Mouse (Mus musculus) intestine, postnatal 0 days (tissue): ENCODE data around the gene Magi1. TPM values are rescaled to one million over a fixed set of nuclear protein-coding genes. Genes with fewer than 3 reads are reported as not detected.
A peak's percentile ranks its signal among the peaks of the same experiment; 100 is the strongest.

ENCODE experiments used
- ATAC-seq: fragments of 200-750 bp; cut with Nextera tagmentation; 2 replicates; pipeline ENCODE4 v1.8.0; 2017; ENCODE audit warnings: mild to moderate bottlenecking, moderate TSS enrichment, moderate library complexity
- H3K27ac ChIP-seq: fragments of 300-500 bp; sonication (generic); 2 replicates; pipeline ENCODE4 v1.5.1; 2014; ENCODE audit warnings: mild to moderate bottlenecking, low read depth, low read length, moderate library complexity
- H3K27me3 ChIP-seq: fragments of 300-500 bp; sonication (generic); replicated peaks from 2 replicates; pipeline ENCODE4 v1.6.1; 2014; ENCODE audit warnings: low read length, mixed read lengths; ENCODE audit not compliant: control insufficient read depth, insufficient read depth
- H3K36me3 ChIP-seq: fragments of 300-500 bp; sonication (generic); 2 replicates; pipeline ENCODE4 v1.6.1; 2014; ENCODE audit warnings: mild to moderate bottlenecking, moderate library complexity; ENCODE audit not compliant: control insufficient read depth, insufficient read depth
- H3K4me1 ChIP-seq: fragments of 300-500 bp; sonication (generic); replicated peaks from 2 replicates; pipeline ENCODE4 v1.6.1; 2014; ENCODE audit warnings: antibody characterized with exemption, low read length, mixed read lengths; ENCODE audit not compliant: control insufficient read depth, insufficient read depth
- H3K4me2 ChIP-seq: fragments of 300-500 bp; sonication (generic); replicated peaks from 2 replicates; pipeline ENCODE4 v1.6.1; 2014; ENCODE audit warnings: low read depth, mild to moderate bottlenecking, moderate library complexity
- H3K4me3 ChIP-seq: fragments of 300-500 bp; sonication (generic); 2 replicates; pipeline ENCODE4 v1.5.1; 2014; ENCODE audit warnings: low read depth, low read length
- H3K9ac ChIP-seq: fragments of 300-500 bp; sonication (generic); 2 replicates; pipeline ENCODE4 v1.6.1; 2014; ENCODE audit warnings: mild to moderate bottlenecking, low read depth, low read length
- H3K9me3 ChIP-seq: fragments of 300-500 bp; sonication (generic); 2 replicates; pipeline ENCODE4 v1.6.1; 2016; ENCODE audit warnings: mixed run types; ENCODE audit not compliant: control insufficient read depth
- CTCF ChIP-seq: sonication (generic); IDR thresholded peaks from 2 replicates; pipeline ENCODE4 v1.5.1; 2016; ENCODE audit warnings: low read depth, mild to moderate bottlenecking, control low read depth, antibody characterized with exemption, moderate library complexity
- WGBS: fragments of 180-500 bp; shearing (Covaris S2); extraction: QIAGEN DNeasy Blood & Tissue Kit; methylation state at CpG from one replicate; pipeline ENCODE4 v1.1.7; 2014; 5-methylcytosine and 5-hydroxymethylcytosine counted together
- polyA plus RNA-seq: library from polyadenylated mRNA; unstranded; fragments of >200 nt; fragmentation: Nextera tagmentation; extraction: Ambion mirVana; gene quantifications from 2 replicates; pipeline ENCODE4 v1.2.1, GENCODE M21; 2015

Gene Magi1
- polyA plus RNA-seq, 1 experiment from 2014 or later, result 4.2 TPM

GRCm38 (mm10) chr6:94139952-94140414 is 143.7 kb downstream of the Magi1 start:
- WGBS, result 80% methylated on average over 3 of the region's 3 CpGs
- no peaks in the 10 kb centered on the region for H3K9me3 ChIP-seq
- no peak for ATAC-seq

GRCm38 (mm10) chr6:94136693-94137092 is 147.0 kb downstream of the Magi1 start:
- no peak for TF ChIP-seq CTCF
- H3K27me3 ChIP-seq, result no peaks in the 10 kb centered on the region
- H3K9ac ChIP-seq, result no peak overlapping the region
- no peaks in the 10 kb centered on the region; the same call in 1 of the 2 replicates for H3K36me3 ChIP-seq
- 73% methylated on average over 3 of the region's 3 CpGs for WGBS
- H3K27ac ChIP-seq, result no peak overlapping the region
- ATAC-seq, result no peak
- no peak overlapping the region for H3K4me3 ChIP-seq
- no peaks in the 10 kb centered on the region for H3K9me3 ChIP-seq
- H3K4me2 ChIP-seq, result no peak overlapping the region
- H3K4me1 ChIP-seq, result no peaks in the 10 kb centered on the region

More at GRCm38 (mm10) chr6:94139952-94140414, 143.7 kb downstream of the Magi1 start:
- no peak overlapping the region for H3K27ac ChIP-seq
- H3K4me1 ChIP-seq, result no peaks in the 10 kb centered on the region
- TF ChIP-seq CTCF, result peak; percentile 74
- H3K4me3 ChIP-seq, result no peak overlapping the region
- H3K27me3 ChIP-seq, result no peaks in the 10 kb centered on the region
- H3K9ac ChIP-seq, result no peak overlapping the region
- no peaks in the 10 kb centered on the region; the same call in 1 of the 2 replicates for H3K36me3 ChIP-seq
- no peak overlapping the region for H3K4me2 ChIP-seq

- WGBS, result 83% methylated on average over 5 of the region's 5 CpGs
Measured at GRCm38 (mm10) chr6:94134159-94134558, 149.6 kb downstream of the Magi1 start.

DNA sequence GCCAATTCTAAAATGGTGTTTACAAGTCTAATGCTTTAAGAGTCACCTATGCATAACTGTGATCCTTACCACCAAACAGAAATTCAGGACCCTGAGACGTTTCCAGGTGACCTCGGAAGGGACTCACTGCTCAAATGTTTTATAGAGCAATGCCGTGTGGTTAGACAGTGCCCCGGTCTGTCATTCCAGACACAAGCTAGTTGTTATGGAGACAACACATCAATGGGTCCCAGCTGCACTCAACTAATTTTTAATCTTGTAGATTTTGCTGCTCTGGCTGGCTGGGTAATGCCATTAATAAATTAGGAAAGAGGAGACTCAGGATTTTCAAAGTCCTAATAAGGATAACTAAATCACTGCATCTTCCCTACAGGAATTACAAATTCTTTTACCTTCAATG is 151.7 kb downstream of the Magi1 start:
- no peaks in the 10 kb centered on the region for H3K36me3 ChIP-seq
- H3K27ac ChIP-seq, result no peak overlapping the region
- WGBS, result 69% methylated on average over 4 of the region's 4 CpGs
- ATAC-seq, result no peak
- no peak overlapping the region for H3K4me2 ChIP-seq
- H3K4me1 ChIP-seq, result peaks cover 8% of the 10 kb centered on the region
- no peak overlapping the region for H3K4me3 ChIP-seq
- no peak for TF ChIP-seq CTCF
- H3K9me3 ChIP-seq, result no peaks in the 10 kb centered on the region
- H3K27me3 ChIP-seq, result no peaks in the 10 kb centered on the region
- no peak overlapping the region for H3K9ac ChIP-seq

More at GRCm38 (mm10) chr6:94134159-94134558, 149.6 kb downstream of the Magi1 start:
- no peak for ATAC-seq
- no peak overlapping the region for H3K4me3 ChIP-seq
- H3K27ac ChIP-seq, result no peak overlapping the region
- H3K27me3 ChIP-seq, result no peaks in the 10 kb centered on the region
- H3K9me3 ChIP-seq, result no peaks in the 10 kb centered on the region
- no peak for TF ChIP-seq CTCF
- no peaks in the 10 kb centered on the region for H3K36me3 ChIP-seq
- no peak overlapping the region for H3K9ac ChIP-seq
- H3K4me1 ChIP-seq, result 0 out of 2 replicates have a peak, but pooled peaks cover 8% of the 10 kb centered on the region
- no peak overlapping the region for H3K4me2 ChIP-seq

DNA sequence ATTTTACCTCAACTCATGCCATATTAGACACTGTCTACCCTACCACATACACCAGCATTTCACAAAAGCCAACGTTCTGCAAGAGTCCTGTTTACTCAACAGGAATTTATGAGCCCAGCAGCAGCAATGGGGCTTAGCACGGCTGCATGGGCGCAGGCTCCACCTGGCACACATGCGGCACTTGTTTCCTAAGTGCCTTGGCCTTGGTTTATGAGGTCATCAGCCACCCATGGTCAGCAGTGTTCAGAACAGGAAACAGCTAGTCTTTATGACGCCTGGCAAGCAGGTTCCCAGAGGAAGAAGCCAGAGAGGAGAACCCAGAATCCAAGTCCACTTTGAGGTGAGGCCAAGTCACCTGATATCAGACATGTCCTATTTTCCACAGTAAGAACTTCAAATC is 153.3 kb downstream of the Magi1 start:
- WGBS, result 23% methylated on average over 5 of the region's 5 CpGs
- peak; percentile 91 for ATAC-seq

GRCm38 (mm10) chr6:94126763-94127162 is 157.0 kb downstream of the Magi1 start:
- no peak for ATAC-seq
- TF ChIP-seq CTCF, result no peak
- peaks cover 12% of the 10 kb centered on the region for H3K4me1 ChIP-seq
- WGBS, result 63% methylated on average over 4 of the region's 4 CpGs
- H3K27ac ChIP-seq, result no peak overlapping the region
- H3K9ac ChIP-seq, result no peak overlapping the region
- no peak overlapping the region for H3K4me3 ChIP-seq
- H3K4me2 ChIP-seq, result no peak overlapping the region
- H3K27me3 ChIP-seq, result no peaks in the 10 kb centered on the region
- H3K36me3 ChIP-seq, result no peaks in the 10 kb centered on the region
- H3K9me3 ChIP-seq, result no peaks in the 10 kb centered on the region

More for the DNA sequence above, 153.3 kb downstream of the Magi1 start:
- H3K4me1 ChIP-seq, result peaks cover 12% of the 10 kb centered on the region
- no peak overlapping the region for H3K4me3 ChIP-seq
- no peak overlapping the region for H3K9ac ChIP-seq
- TF ChIP-seq CTCF, result no peak
- no peak overlapping the region for H3K27ac ChIP-seq
- no peaks in the 10 kb centered on the region for H3K9me3 ChIP-seq
- H3K36me3 ChIP-seq, result no peaks in the 10 kb centered on the region
- H3K4me2 ChIP-seq, result no peak overlapping the region
- no peaks in the 10 kb centered on the region for H3K27me3 ChIP-seq

- no peak for ATAC-seq
- Histone ChIP-seq H3K27ac (no peak overlapping the region), H3K9ac (no peak overlapping the region), H3K4me1 (peaks cover 4% of the 10 kb centered on the region), H3K9me3 (no peaks in the 10 kb centered on the region), H3K4me3 (no peak overlapping the region), H3K36me3 (no peaks in the 10 kb centered on the region), H3K27me3 (no peaks in the 10 kb centered on the region), H3K4me2 (no peak overlapping the region)
- TF ChIP-seq CTCF, result no peak
- 27% methylated on average over 6 of the region's 6 CpGs for WGBS
Measured at GRCm38 (mm10) chr6:94125144-94125543, 158.6 kb downstream of the Magi1 start.
